Mouse (Mus musculus): ENCODE data around the gene Eif2b4. TPM values are rescaled to one million over a fixed set of nuclear protein-coding genes. Genes with fewer than 3 reads are reported as not detected.

The Eif2b4 gene
- polyA plus RNA-seq, 2 experiments: 49.3 to 67.5 TPM

DNA sequence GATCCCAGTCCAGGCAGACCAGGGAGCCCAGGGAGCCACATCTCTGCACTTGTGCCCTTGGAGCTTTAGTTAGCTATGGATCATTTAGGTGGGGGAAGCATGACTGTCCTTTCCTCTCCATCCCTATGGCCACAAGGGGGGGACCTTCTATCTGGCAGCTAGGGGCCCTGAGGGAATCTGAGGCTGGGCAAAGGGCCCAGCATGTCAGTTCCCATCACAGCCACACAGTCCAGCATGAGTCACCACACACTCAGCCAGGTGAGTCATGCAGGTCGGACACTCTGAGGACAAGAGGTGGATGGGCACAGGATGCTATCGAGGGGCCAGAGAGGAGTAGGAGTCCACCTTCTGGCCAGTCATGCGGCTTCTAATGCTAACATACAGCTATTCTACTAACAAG lies 41.5 kb downstream of the Eif2b4 start:
- no peak for TF ChIP-seq POLR2A (IDR thresholded peaks at IDR 0.05; ENCODE audit: borderline replicate concordance, extremely low read depth, insufficient read depth, insufficient read length)
- peaks cover 5% of the 10 kb centered on the region; the same call in 1 of the 2 replicates for H3K4me1 ChIP-seq (ENCODE audit: control insufficient read depth, insufficient read depth, low read length)
- WGBS: 91% methylated on average over 3 of the region's 3 CpGs
- H3K4me2 ChIP-seq (replicated peaks; ENCODE audit: low read depth, low read length, severe bottlenecking): no peak overlapping the region
- peaks cover 23% of the 10 kb centered on the region; the same call in 1 of the 2 replicates for H3K36me3 ChIP-seq (ENCODE audit: control insufficient read depth, insufficient read depth, low read length)
- no peak overlapping the region for H3K27ac ChIP-seq (replicated peaks; ENCODE audit: low read depth, low read length)
- H3K27me3 ChIP-seq (ENCODE audit: control insufficient read depth, insufficient read depth, low read length): no peaks in the 10 kb centered on the region
- DNase-seq (ENCODE audit: low spot score) (no peak), ATAC-seq (ENCODE audit: low FRiP score, low read depth) (no peak)
- H3K4me3 ChIP-seq (replicated peaks; ENCODE audit: low read length): no peak overlapping the region
- H3K9ac ChIP-seq (ENCODE audit: low read depth, low read length, severe bottlenecking): no peak overlapping the region
- H3K9me3 ChIP-seq (ENCODE audit: control insufficient read depth, low read length): no peaks in the 10 kb centered on the region

DNA sequence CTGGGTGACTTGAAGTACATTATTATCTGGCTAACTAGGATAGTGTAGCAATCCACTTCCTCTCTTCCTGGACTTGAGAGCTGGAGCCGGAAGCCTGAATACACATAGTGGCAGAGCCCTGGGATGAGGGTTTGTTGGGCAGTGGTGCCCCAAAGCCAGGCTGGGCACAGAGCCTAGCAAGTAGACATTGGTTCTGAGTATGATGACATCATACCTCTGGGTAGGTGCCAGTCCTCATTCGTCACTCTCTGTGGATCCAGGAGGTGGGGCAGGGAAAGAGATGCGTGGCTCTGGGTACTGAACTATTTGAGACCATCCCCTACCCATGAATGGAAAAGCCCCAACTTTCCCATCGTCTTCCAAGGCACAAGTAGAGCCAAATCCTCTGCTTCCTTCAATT lies 43.4 kb downstream of the Eif2b4 start:
- WGBS: 91% methylated on average over 4 of the region's 4 CpGs
- ATAC-seq (ENCODE audit: low FRiP score, low read depth): no peak
- no peak for TF ChIP-seq POLR2A (IDR thresholded peaks at IDR 0.05; ENCODE audit: borderline replicate concordance, extremely low read depth, insufficient read depth, insufficient read length)

DNA sequence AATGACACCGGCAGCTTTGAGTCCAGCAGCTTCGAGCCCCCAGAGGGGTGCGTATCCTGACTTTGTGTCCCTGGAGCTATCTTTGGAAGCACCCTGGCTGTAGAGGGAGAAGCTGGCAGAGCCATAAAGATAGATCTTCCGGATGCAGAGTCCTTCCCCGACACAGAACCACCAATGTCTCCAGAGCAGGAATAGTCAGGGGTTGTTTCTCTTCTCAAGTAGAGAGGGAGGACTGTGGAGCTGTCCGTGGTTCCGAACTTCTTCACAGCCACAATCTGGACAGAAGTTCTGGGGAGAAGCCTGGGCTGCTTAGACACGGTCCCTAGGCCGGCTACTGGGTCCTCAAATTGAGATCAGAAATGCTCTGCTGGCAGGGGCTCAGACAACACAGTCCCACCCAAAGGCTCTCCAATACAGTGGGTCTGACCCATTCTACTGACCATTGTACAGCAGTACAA lies 54.2 kb downstream of the Eif2b4 start:
- Histone ChIP-seq H3K27me3 (ENCODE audit: control insufficient read depth, insufficient read depth, low read length) (peaks cover 58% of the 10 kb centered on the region), H3K9ac (ENCODE audit: low read depth, low read length, severe bottlenecking) (no peak overlapping the region), H3K4me1 (ENCODE audit: control insufficient read depth, insufficient read depth, low read length) (no peaks in the 10 kb centered on the region), H3K36me3 (ENCODE audit: control insufficient read depth, insufficient read depth, low read length) (peaks cover 12% of the 10 kb centered on the region; the same call in 1 of the 2 replicates), H3K4me3 (replicated peaks; ENCODE audit: low read length) (0 out of 2 replicates have a peak overlapping the region, but pooled peaks have one; percentile 3), H3K9me3 (ENCODE audit: control insufficient read depth, low read length) (no peaks in the 10 kb centered on the region), H3K27ac (replicated peaks; ENCODE audit: low read depth, low read length) (no peak overlapping the region), H3K4me2 (replicated peaks; ENCODE audit: low read depth, low read length, severe bottlenecking) (no peak overlapping the region)
- 15% methylated on average over 9 of the region's 9 CpGs for WGBS
- peak; percentile 59 for DNase-seq (ENCODE audit: low spot score)
- no peak for ATAC-seq (ENCODE audit: low FRiP score, low read depth)
- TF ChIP-seq POLR2A (IDR thresholded peaks at IDR 0.05; ENCODE audit: borderline replicate concordance, extremely low read depth, insufficient read depth, insufficient read length): no peak

More for the DNA sequence above, 43.4 kb downstream of the Eif2b4 start:
- Histone ChIP-seq H3K4me2 (replicated peaks; ENCODE audit: low read depth, low read length, severe bottlenecking) (no peak overlapping the region), H3K27ac (replicated peaks; ENCODE audit: low read depth, low read length) (no peak overlapping the region), H3K9me3 (ENCODE audit: control insufficient read depth, low read length) (no peaks in the 10 kb centered on the region), H3K27me3 (ENCODE audit: control insufficient read depth, insufficient read depth, low read length) (no peaks in the 10 kb centered on the region), H3K36me3 (ENCODE audit: control insufficient read depth, insufficient read depth, low read length) (peaks cover 20% of the 10 kb centered on the region), H3K4me1 (ENCODE audit: control insufficient read depth, insufficient read depth, low read length) (peaks cover 4% of the 10 kb centered on the region; the same call in 1 of the 2 replicates), H3K9ac (ENCODE audit: low read depth, low read length, severe bottlenecking) (no peak overlapping the region), H3K4me3 (replicated peaks; ENCODE audit: low read length) (no peak overlapping the region)
- no peak for DNase-seq (ENCODE audit: low spot score)

DNA sequence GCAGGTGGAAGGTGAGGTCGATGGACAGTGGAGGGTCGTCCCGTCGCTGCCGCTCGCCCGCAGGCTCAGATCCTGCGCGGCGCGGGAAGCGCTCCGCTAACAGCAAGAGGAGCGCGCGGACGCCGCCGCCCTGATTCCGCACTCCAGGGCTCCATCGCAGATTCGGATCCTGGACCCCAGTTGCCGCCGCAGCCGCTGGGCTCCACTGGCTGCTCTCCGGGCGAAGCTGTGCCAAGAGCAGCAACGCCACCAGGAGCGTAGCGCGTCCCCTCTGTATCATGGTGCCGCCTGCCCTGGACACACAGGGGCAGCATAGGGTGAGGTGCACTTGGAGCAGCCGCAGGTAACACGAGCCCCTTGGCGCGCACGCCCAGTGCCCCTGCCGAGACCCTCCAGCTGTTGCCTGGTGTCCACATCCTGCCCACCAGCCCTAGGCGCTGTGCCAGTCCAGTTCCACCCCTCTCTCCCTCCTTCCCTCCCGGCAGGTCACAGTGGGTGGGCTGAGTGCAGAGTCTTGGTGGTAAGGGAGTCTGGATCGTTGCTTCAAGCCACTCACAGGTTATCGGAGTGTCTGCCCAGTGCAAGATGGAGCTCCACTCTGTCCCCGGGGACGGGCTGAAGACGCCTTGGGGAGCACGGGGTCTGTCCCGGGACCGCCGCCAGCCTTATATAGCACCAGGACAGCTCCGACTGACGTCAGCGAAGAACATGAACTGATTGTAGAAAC lies 54.8 kb downstream of the Eif2b4 start, which contains the start of gene Ucn:
Gene Ucn, minus strand, starts transcription at position 589 of the 727 bp plus-strand sequence.
- 2% methylated on average over 39 of the region's 52 CpGs for WGBS
- ATAC-seq (ENCODE audit: low FRiP score, low read depth) (no peak), DNase-seq (ENCODE audit: low spot score) (no peak)
- peaks cover 63% of the 10 kb centered on the region for H3K27me3 ChIP-seq (ENCODE audit: control insufficient read depth, insufficient read depth, low read length)
- peak within 1 kb of the TSS; percentile 14 for H3K4me3 ChIP-seq (replicated peaks; ENCODE audit: low read length)
- H3K4me2 ChIP-seq (replicated peaks; ENCODE audit: low read depth, low read length, severe bottlenecking): peak within 1 kb of the TSS; percentile 23
- no peaks in the 10 kb centered on the region for H3K9me3 ChIP-seq (ENCODE audit: control insufficient read depth, low read length)
- no peak within 1 kb of the TSS for H3K27ac ChIP-seq (replicated peaks; ENCODE audit: low read depth, low read length)
- H3K9ac ChIP-seq (ENCODE audit: low read depth, low read length, severe bottlenecking): no peak within 1 kb of the TSS
- H3K36me3 ChIP-seq (ENCODE audit: control insufficient read depth, insufficient read depth, low read length): peaks cover 9% of the 10 kb centered on the region; the same call in 1 of the 2 replicates
- no peak for TF ChIP-seq POLR2A (IDR thresholded peaks at IDR 0.05; ENCODE audit: borderline replicate concordance, extremely low read depth, insufficient read depth, insufficient read length)
- H3K4me1 ChIP-seq (ENCODE audit: control insufficient read depth, insufficient read depth, low read length): no peaks in the 10 kb centered on the region

DNA sequence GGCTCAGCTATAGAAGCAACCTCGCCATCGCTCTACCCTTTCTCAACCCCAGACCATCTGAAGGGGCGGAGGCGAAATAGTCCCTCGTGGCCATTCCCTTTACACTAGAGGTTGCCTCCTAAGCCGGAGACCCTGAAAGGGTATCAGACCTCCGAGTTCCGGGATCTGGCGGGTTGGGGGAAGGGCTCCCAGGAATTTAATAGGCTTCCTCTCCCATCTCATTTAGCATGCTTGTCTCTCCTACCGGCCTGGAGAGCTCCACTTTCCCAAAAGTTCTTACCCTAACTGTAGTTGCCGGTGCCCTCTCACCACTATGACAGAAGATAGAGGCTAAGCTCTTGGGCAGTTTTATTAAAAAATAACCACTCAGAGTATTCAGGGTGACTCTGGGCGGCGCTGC lies 55.6 kb downstream of the Eif2b4 start:
- Histone ChIP-seq H3K4me1 (ENCODE audit: control insufficient read depth, insufficient read depth, low read length) (no peaks in the 10 kb centered on the region), H3K9me3 (ENCODE audit: control insufficient read depth, low read length) (no peaks in the 10 kb centered on the region), H3K36me3 (ENCODE audit: control insufficient read depth, insufficient read depth, low read length) (0 out of 2 replicates have a peak, but pooled peaks cover 7% of the 10 kb centered on the region), H3K27ac (replicated peaks; ENCODE audit: low read depth, low read length) (no peak overlapping the region), H3K4me3 (replicated peaks; ENCODE audit: low read length) (peak overlapping the region; percentile 14; the same call in 1 of the 2 replicates), H3K27me3 (ENCODE audit: control insufficient read depth, insufficient read depth, low read length) (peaks cover 63% of the 10 kb centered on the region), H3K9ac (ENCODE audit: low read depth, low read length, severe bottlenecking) (no peak overlapping the region), H3K4me2 (replicated peaks; ENCODE audit: low read depth, low read length, severe bottlenecking) (peak overlapping the region; percentile 23; the same call in 1 of the 2 replicates)
- ATAC-seq (ENCODE audit: low FRiP score, low read depth): no peak
- WGBS: 1% methylated on average over 13 of the region's 13 CpGs
- no peak for DNase-seq (ENCODE audit: low spot score)
- no peak for TF ChIP-seq POLR2A (IDR thresholded peaks at IDR 0.05; ENCODE audit: borderline replicate concordance, extremely low read depth, insufficient read depth, insufficient read length)

Other genes with a start within 250 kb of the Eif2b4 start
- 19.8 and 21.5 TPM in 2 replicates for gene Cgref1, start 247.8 kb downstream of the Eif2b4 start, polyA plus RNA-seq (2012; rRNA removed)
- gene Cgref1, start 247.8 kb downstream of the Eif2b4 start, polyA plus RNA-seq (2014; fragmentation: Nextera tagmentation; extraction: Ambion mirVana): 15.1 and 20.9 TPM in 2 replicates
- gene Preb, start 233.1 kb downstream of the Eif2b4 start, polyA plus RNA-seq (2012; rRNA removed): 259 and 349 TPM in 2 replicates
- gene Preb, start 233.1 kb downstream of the Eif2b4 start, polyA plus RNA-seq (2014; fragmentation: Nextera tagmentation; extraction: Ambion mirVana): 91.1 and 98.9 TPM in 2 replicates
- 0.05 TPM in 1 of 2 replicates, not detected in the other for gene Tcf23, start 224.8 kb downstream of the Eif2b4 start, polyA plus RNA-seq (2012; rRNA removed)
- gene Tcf23, start 224.8 kb downstream of the Eif2b4 start, polyA plus RNA-seq (2014; fragmentation: Nextera tagmentation; extraction: Ambion mirVana): not detected in 2 replicates
- gene Atraid, start 145.1 kb downstream of the Eif2b4 start, polyA plus RNA-seq (2012; rRNA removed): 134 and 151 TPM in 2 replicates
- 190 and 200 TPM in 2 replicates for gene Atraid, start 145.1 kb downstream of the Eif2b4 start, polyA plus RNA-seq (2014; fragmentation: Nextera tagmentation; extraction: Ambion mirVana)
- 25.3 and 33.9 TPM in 2 replicates for gene Slc5a6, start 144.5 kb downstream of the Eif2b4 start, polyA plus RNA-seq (2012; rRNA removed)
- gene Slc5a6, start 144.5 kb downstream of the Eif2b4 start, polyA plus RNA-seq (2014; fragmentation: Nextera tagmentation; extraction: Ambion mirVana): 11.0 and 11.4 TPM in 2 replicates
- 49.1 and 62.5 TPM in 2 replicates for gene Cad, start 138.7 kb downstream of the Eif2b4 start, polyA plus RNA-seq (2012; rRNA removed)
- 28.3 and 29.4 TPM in 2 replicates for gene Cad, start 138.7 kb downstream of the Eif2b4 start, polyA plus RNA-seq (2014; fragmentation: Nextera tagmentation; extraction: Ambion mirVana)
- gene Dnajc5g, start 87.1 kb downstream of the Eif2b4 start, polyA plus RNA-seq (2012; rRNA removed): not detected in 2 replicates
- not detected in 2 replicates for gene Dnajc5g, start 87.1 kb downstream of the Eif2b4 start, polyA plus RNA-seq (2014; fragmentation: Nextera tagmentation; extraction: Ambion mirVana)
- gene Slc30a3, start 85.2 kb downstream of the Eif2b4 start, polyA plus RNA-seq (2012; rRNA removed): 0.82 and 0.86 TPM in 2 replicates
- gene Slc30a3, start 85.2 kb downstream of the Eif2b4 start, polyA plus RNA-seq (2014; fragmentation: Nextera tagmentation; extraction: Ambion mirVana): 0.53 and 0.91 TPM in 2 replicates
- gene Trim54, start 76.7 kb downstream of the Eif2b4 start, polyA plus RNA-seq (2012; rRNA removed): 8.1 and 8.7 TPM in 2 replicates
- 4.9 and 6.2 TPM in 2 replicates for gene Trim54, start 76.7 kb downstream of the Eif2b4 start, polyA plus RNA-seq (2014; fragmentation: Nextera tagmentation; extraction: Ambion mirVana)
- gene Ucn, start 54.6 kb downstream of the Eif2b4 start, polyA plus RNA-seq (2012; rRNA removed): 0.16 TPM in 1 of 2 replicates, not detected in the other
- 0.46 TPM in 1 of 2 replicates, not detected in the other for gene Ucn, start 54.6 kb downstream of the Eif2b4 start, polyA plus RNA-seq (2014; fragmentation: Nextera tagmentation; extraction: Ambion mirVana)
- gene Mpv17, start 39.2 kb downstream of the Eif2b4 start, polyA plus RNA-seq (2012; rRNA removed): 78.5 and 103 TPM in 2 replicates
- 49.4 and 61.8 TPM in 2 replicates for gene Mpv17, start 39.2 kb downstream of the Eif2b4 start, polyA plus RNA-seq (2014; fragmentation: Nextera tagmentation; extraction: Ambion mirVana)
- 3.9 and 4.3 TPM in 2 replicates for gene Gm29609, start 13.5 kb downstream of the Eif2b4 start, polyA plus RNA-seq (2012; rRNA removed)
- 0.70 and 0.96 TPM in 2 replicates for gene Gm29609, start 13.5 kb downstream of the Eif2b4 start, polyA plus RNA-seq (2014; fragmentation: Nextera tagmentation; extraction: Ambion mirVana)
- 130 and 143 TPM in 2 replicates for gene Gtf3c2, start 13.3 kb downstream of the Eif2b4 start, polyA plus RNA-seq (2012; rRNA removed)
- 47.1 and 66.2 TPM in 2 replicates for gene Gtf3c2, start 13.3 kb downstream of the Eif2b4 start, polyA plus RNA-seq (2014; fragmentation: Nextera tagmentation; extraction: Ambion mirVana)
- 108 and 120 TPM in 2 replicates for gene Snx17, start 203 bp downstream of the Eif2b4 start, polyA plus RNA-seq (2012; rRNA removed)
- 139 and 144 TPM in 2 replicates for gene Snx17, start 203 bp downstream of the Eif2b4 start, polyA plus RNA-seq (2014; fragmentation: Nextera tagmentation; extraction: Ambion mirVana)
- 58.8 and 77.1 TPM in 2 replicates for gene Zfp513, start 8.9 kb upstream of the Eif2b4 start, polyA plus RNA-seq (2012; rRNA removed)
- gene Zfp513, start 8.9 kb upstream of the Eif2b4 start, polyA plus RNA-seq (2014; fragmentation: Nextera tagmentation; extraction: Ambion mirVana): 6.8 and 8.0 TPM in 2 replicates
- gene Ppm1g, start 27.3 kb upstream of the Eif2b4 start, polyA plus RNA-seq (2012; rRNA removed): 91.2 and 118 TPM in 2 replicates
- 98.8 and 111 TPM in 2 replicates for gene Ppm1g, start 27.3 kb upstream of the Eif2b4 start, polyA plus RNA-seq (2014; fragmentation: Nextera tagmentation; extraction: Ambion mirVana)
- gene Nrbp1, start 47.4 kb upstream of the Eif2b4 start, polyA plus RNA-seq (2012; rRNA removed): 161 and 181 TPM in 2 replicates
- gene Nrbp1, start 47.4 kb upstream of the Eif2b4 start, polyA plus RNA-seq (2014; fragmentation: Nextera tagmentation; extraction: Ambion mirVana): 157 and 166 TPM in 2 replicates
- 0.15 TPM in 1 of 2 replicates, not detected in the other for gene Gm9970, start 47.8 kb upstream of the Eif2b4 start, polyA plus RNA-seq (2012; rRNA removed)
- gene Gm9970, start 47.8 kb upstream of the Eif2b4 start, polyA plus RNA-seq (2014; fragmentation: Nextera tagmentation; extraction: Ambion mirVana): 0.40 TPM in 1 of 2 replicates, not detected in the other
- 25.2 and 31.4 TPM in 2 replicates for gene Krtcap3, start 58.3 kb upstream of the Eif2b4 start, polyA plus RNA-seq (2012; rRNA removed)
- gene Krtcap3, start 58.3 kb upstream of the Eif2b4 start, polyA plus RNA-seq (2014; fragmentation: Nextera tagmentation; extraction: Ambion mirVana): 10.2 and 16.4 TPM in 2 replicates
- 53.3 and 64.2 TPM in 2 replicates for gene Ift172, start 97.7 kb upstream of the Eif2b4 start, polyA plus RNA-seq (2012; rRNA removed)
- 41.6 and 46.1 TPM in 2 replicates for gene Ift172, start 97.7 kb upstream of the Eif2b4 start, polyA plus RNA-seq (2014; fragmentation: Nextera tagmentation; extraction: Ambion mirVana)
- 174 and 211 TPM in 2 replicates for gene Fndc4, start 102.7 kb upstream of the Eif2b4 start, polyA plus RNA-seq (2012; rRNA removed)
- 93.9 and 101 TPM in 2 replicates for gene Fndc4, start 102.7 kb upstream of the Eif2b4 start, polyA plus RNA-seq (2014; fragmentation: Nextera tagmentation; extraction: Ambion mirVana)
- 0.47 and 1.2 TPM in 2 replicates for gene Gckr, start 104.0 kb upstream of the Eif2b4 start, polyA plus RNA-seq (2012; rRNA removed)
- gene Gckr, start 104.0 kb upstream of the Eif2b4 start, polyA plus RNA-seq (2014; fragmentation: Nextera tagmentation; extraction: Ambion mirVana): 0.36 TPM in 1 of 2 replicates, not detected in the other